Mouse (Mus musculus) embryonic facial prominence, embryonic 10.5 days (tissue): ENCODE results near the gene Zswim8. TPM values are rescaled to one million over a fixed set of nuclear protein-coding genes. Genes with fewer than 3 reads are reported as not detected.
"Not testable (repeated sequence)": the region's sequence is repeated elsewhere in the genome, so short reads cannot be mapped to it uniquely, and the experiment has no call there.

Experiments used
- DNase-seq: peaks from one replicate; pipeline ENCODE4 v3.0.0-alpha.2; 2017; ENCODE audit warnings: low spot score
- H3K27ac ChIP-seq: fragments of 300-500 bp; sonication (generic); replicated peaks from 2 replicates; pipeline ENCODE4 v1.5.1; 2016; ENCODE audit warnings: mild to moderate bottlenecking
- H3K27me3 ChIP-seq: fragments of 300-500 bp; sonication (generic); replicated peaks from 2 replicates; pipeline ENCODE4 v1.6.1; 2016; ENCODE audit warnings: low read depth, mild to moderate bottlenecking; ENCODE audit not compliant: poor library complexity, severe bottlenecking
- H3K36me3 ChIP-seq: fragments of 300-500 bp; sonication (generic); replicated peaks from 2 replicates; pipeline ENCODE4 v1.6.1; 2016; ENCODE audit warnings: mild to moderate bottlenecking, moderate library complexity
- H3K4me1 ChIP-seq: fragments of 300-500 bp; sonication (generic); 2 replicates; pipeline ENCODE4 v1.6.1; 2016
- H3K4me3 ChIP-seq: fragments of 300-500 bp; sonication (generic); 2 replicates; pipeline ENCODE4 v1.5.1; 2016; ENCODE audit warnings: mild to moderate bottlenecking, moderate library complexity
- H3K9me3 ChIP-seq: fragments of 300-500 bp; sonication (generic); 2 replicates; pipeline ENCODE4 v1.6.1; 2016; ENCODE audit warnings: mild to moderate bottlenecking
- WGBS: fragments of 180-500 bp; shearing (Covaris S2); methylation state at CpG from one replicate; pipeline ENCODE4 v1.1.7; 2016; 5-methylcytosine and 5-hydroxymethylcytosine counted together
- polyA plus RNA-seq: library from polyadenylated mRNA; unstranded; fragments of >200 nt; fragmentation: Nextera tagmentation; extraction: Ambion mirVana; gene quantifications from 2 replicates; pipeline ENCODE4 v1.2.1, GENCODE M21; 2016

The Zswim8 gene
- polyA plus RNA-seq, 1 experiment from 2014 or later, result 34.2 TPM

GRCm38 (mm10) chr14:20695761-20696520, 11.4 kb upstream of the Zswim8 start:
- Histone ChIP-seq H3K27ac (peak overlapping the region; percentile 97), H3K27me3 (no peaks in the 10 kb centered on the region), H3K4me3 (peak overlapping the region; percentile 96), H3K4me1 (peaks cover 52% of the 10 kb centered on the region), H3K36me3 (peaks cover 66% of the 10 kb centered on the region), H3K9me3 (no peaks in the 10 kb centered on the region)
- 15% methylated on average over 27 of the region's 27 CpGs for WGBS
- DNase-seq, result no peak

GRCm38 (mm10) chr14:20696986-20697385, 10.4 kb upstream of the Zswim8 start:
- no peak overlapping the region for H3K27ac ChIP-seq
- WGBS, result 17% methylated on average over 1 of the region's 1 CpGs
- H3K36me3 ChIP-seq, result peaks cover 55% of the 10 kb centered on the region
- peak; percentile 38 for DNase-seq
- H3K9me3 ChIP-seq, result no peaks in the 10 kb centered on the region
- H3K27me3 ChIP-seq, result no peaks in the 10 kb centered on the region
- H3K4me1 ChIP-seq, result peaks cover 62% of the 10 kb centered on the region
- peak overlapping the region; percentile 96 for H3K4me3 ChIP-seq

- Histone ChIP-seq H3K27ac (no peak overlapping the region), H3K9me3 (no peaks in the 10 kb centered on the region), H3K27me3 (no peaks in the 10 kb centered on the region), H3K4me1 (peaks cover 64% of the 10 kb centered on the region), H3K36me3 (peaks cover 40% of the 10 kb centered on the region), H3K4me3 (no peak overlapping the region)
- 95% methylated on average over 2 of the region's 2 CpGs for WGBS
- DNase-seq, result no peak
These were observed 8.8 kb upstream of the Zswim8 start for GRCm38 (mm10) chr14:20698515-20698914.

GRCm38 (mm10) chr14:20700362-20700761, 7.0 kb upstream of the Zswim8 start:
- peaks cover 43% of the 10 kb centered on the region for H3K36me3 ChIP-seq
- 0 out of 2 replicates have a peak overlapping the region, but pooled peaks have one; percentile 15 for H3K4me3 ChIP-seq
- peaks cover 54% of the 10 kb centered on the region for H3K4me1 ChIP-seq
- DNase-seq, result no peak
- WGBS, result 86% methylated on average over 3 of the region's 3 CpGs
- no peaks in the 10 kb centered on the region for H3K27me3 ChIP-seq
- H3K9me3 ChIP-seq, result no peaks in the 10 kb centered on the region
- no peak overlapping the region for H3K27ac ChIP-seq

GRCm38 (mm10) chr14:20701554-20701953, 5.8 kb upstream of the Zswim8 start:
- H3K27me3 ChIP-seq, result no peaks in the 10 kb centered on the region
- H3K9me3 ChIP-seq, result no peaks in the 10 kb centered on the region
- H3K27ac ChIP-seq, result no peak overlapping the region
- DNase-seq, result no peak
- 83% methylated on average over 8 of the region's 8 CpGs for WGBS
- peak overlapping the region; percentile 67 for H3K4me3 ChIP-seq
- H3K36me3 ChIP-seq, result peaks cover 44% of the 10 kb centered on the region
- H3K4me1 ChIP-seq, result peaks cover 46% of the 10 kb centered on the region

GRCm38 (mm10) chr14:20702096-20702740, 5.1 kb upstream of the Zswim8 start:
- Histone ChIP-seq H3K4me1 (peaks cover 44% of the 10 kb centered on the region), H3K36me3 (peaks cover 44% of the 10 kb centered on the region), H3K9me3 (no peaks in the 10 kb centered on the region), H3K27me3 (no peaks in the 10 kb centered on the region), H3K27ac (peak overlapping the region; percentile 98), H3K4me3 (peak overlapping the region; percentile 67)
- DNase-seq, result no peak
- 14% methylated on average over 15 of the region's 15 CpGs for WGBS

GRCm38 (mm10) chr14:20702741-20703381, 4.5 kb upstream of the Zswim8 start, which contains the start of gene Chchd1:
Gene Chchd1, plus strand, starts transcription at chr14:20703006.
- H3K36me3 ChIP-seq, result peaks cover 40% of the 10 kb centered on the region
- WGBS, result under 1% methylated on average over 61 of the region's 61 CpGs
- H3K27ac ChIP-seq, result peak within 1 kb of the TSS; percentile 98
- H3K4me3 ChIP-seq, result peak within 1 kb of the TSS; percentile 67
- H3K27me3 ChIP-seq, result no peaks in the 10 kb centered on the region
- H3K4me1 ChIP-seq, result peaks cover 39% of the 10 kb centered on the region
- peak; percentile 92 for DNase-seq
- H3K9me3 ChIP-seq, result no peaks in the 10 kb centered on the region

GRCm38 (mm10) chr14:20703461-20703860, 3.9 kb upstream of the Zswim8 start:
- Histone ChIP-seq H3K4me3 (peak overlapping the region; percentile 67), H3K27ac (peak overlapping the region; percentile 98), H3K4me1 (peaks cover 36% of the 10 kb centered on the region), H3K36me3 (peaks cover 34% of the 10 kb centered on the region)
- not testable (repeated sequence) for H3K27me3 ChIP-seq, DNase-seq, H3K9me3 ChIP-seq
- 11% methylated on average over 8 of the region's 8 CpGs for WGBS

- H3K9me3 ChIP-seq, result no peaks in the 10 kb centered on the region
- H3K27me3 ChIP-seq, result no peaks in the 10 kb centered on the region
- peak overlapping the region; percentile 95 for H3K27ac ChIP-seq
- H3K36me3 ChIP-seq, result peaks cover 53% of the 10 kb centered on the region
- DNase-seq, result no peak
- WGBS, result 12% methylated on average over 10 of the region's 10 CpGs
- H3K4me3 ChIP-seq, result peak overlapping the region; percentile 99
- peaks cover 30% of the 10 kb centered on the region for H3K4me1 ChIP-seq
These were observed 887 bp downstream of the Zswim8 start for GRCm38 (mm10) chr14:20708239-20708638.

- Histone ChIP-seq H3K27me3 (no peaks in the 10 kb centered on the region), H3K4me1 (peaks cover 10% of the 10 kb centered on the region), H3K9me3 (no peaks in the 10 kb centered on the region), H3K36me3 (peaks cover 93% of the 10 kb centered on the region), H3K27ac (no peak overlapping the region), H3K4me3 (no peak overlapping the region)
- DNase-seq, result no peak
- WGBS, result 78% methylated on average over 11 of the region's 11 CpGs
These were observed 6.5 kb downstream of the Zswim8 start for GRCm38 (mm10) chr14:20713832-20714231.

- no peak overlapping the region for H3K4me3 ChIP-seq
- WGBS, result 91% methylated on average over 10 of the region's 10 CpGs
- H3K36me3 ChIP-seq, result peaks cover 100% of the 10 kb centered on the region
These were observed 11.1 kb downstream of the Zswim8 start for GRCm38 (mm10) chr14:20718443-20718842.

GRCm38 (mm10) chr14:20719767-20720166, 12.4 kb downstream of the Zswim8 start:
- H3K4me3 ChIP-seq, result no peak overlapping the region
- no peaks in the 10 kb centered on the region for H3K27me3 ChIP-seq
- no peak overlapping the region for H3K27ac ChIP-seq
- H3K9me3 ChIP-seq, result no peaks in the 10 kb centered on the region
- no peak for DNase-seq
- peaks cover 100% of the 10 kb centered on the region for H3K36me3 ChIP-seq
- 95% methylated on average over 12 of the region's 12 CpGs for WGBS
- H3K4me1 ChIP-seq, result no peaks in the 10 kb centered on the region

More at GRCm38 (mm10) chr14:20718443-20718842, 11.1 kb downstream of the Zswim8 start:
- Histone ChIP-seq H3K9me3 (no peaks in the 10 kb centered on the region), H3K4me1 (no peaks in the 10 kb centered on the region), H3K27ac (no peak overlapping the region), H3K27me3 (no peaks in the 10 kb centered on the region)
- no peak for DNase-seq
